Comparison of ENCODE assay signal across 27 mouse cellular contexts in genomic region chr12:109607191-109607590, GRCm38 (mm10). TPM values are rescaled to one million over a fixed set of nuclear protein-coding genes. Genes with fewer than 3 reads are reported as not detected.
DNase-seq lines count a peak whose midpoint lies in the region; ATAC-seq lines count a peak whose summit lies in the region.
"Had no signal": no experiment of that assay in that cellular context is flagged by ENCODE, and none has a peak within 500 bp of the region (broad histone marks: within the 10 kb centered on the region; RNA-seq: fewer than 3 reads in every experiment).

No protein-coding gene starts in this region.

- peak; percentile 13 to 14 for DNase-seq in gastrocnemius, postnatal 4 days (ENCODE audit: low spot score in 2 of 2)
- no peak for DNase-seq in gastrocnemius, postnatal 14 days
- no peak for DNase-seq in liver, embryonic 13.5 days
- DNase-seq in liver = no peak
- peak; percentile 59 for DNase-seq in embryo, embryonic 10.5 days (ENCODE audit: low spot score)
- peak; percentile 31 for DNase-seq in limb, embryonic 10.5 days (ENCODE audit: low spot score)
- DNase-seq in left cerebral cortex, postnatal 14 days (ENCODE audit: low spot score in 2 of 2) = no peak
- DNase-seq in ovary, adult 18-20 months (ENCODE audit: low spot score) = no peak
- DNase-seq: adrenal gland, postnatal 25 days; cerebellum, adult 11-12 months; cerebellum, postnatal 14 days; gastrocnemius, adult 2 months; heart, adult 18-20 months; kidney, postnatal 36 days; layer of hippocampus, adult 9-11 months; lung, adult 2 months; thymus, postnatal 36 days had no signal

- peaks cover 27% of the 10 kb centered on the region for H3K36me3 ChIP-seq in liver, embryonic 13.5 days
- H3K36me3 ChIP-seq in limb, embryonic 10.5 days = peaks cover 96% of the 10 kb centered on the region

- H3K4me2 ChIP-seq in liver, embryonic 13.5 days = no peak overlapping the region
- H3K4me2 ChIP-seq: embryonic facial prominence, embryonic 12.5 days; heart, embryonic 15.5 days; limb, embryonic 13.5 days; neural tube, embryonic 12.5 days had no signal

- 0 out of 2 replicates have a peak overlapping the region, but pooled peaks have one; percentile 34 for H3K27ac ChIP-seq in liver, embryonic 13.5 days
- 0 out of 2 replicates have a peak overlapping the region, but pooled peaks have one; percentile 14 for H3K27ac ChIP-seq in limb, embryonic 10.5 days
- H3K27ac ChIP-seq: gastrocnemius, adult 2 months; heart, embryonic 15.5 days; limb, embryonic 13.5 days; neural tube, embryonic 12.5 days had no signal

- 70% methylated on average over 9 of the region's 9 CpGs for WGBS in liver, embryonic 13.5 days (ENCODE audit: insufficient replicate concordance)
- 58% methylated on average over 9 of the region's 9 CpGs for WGBS in limb, embryonic 10.5 days

- H3K27me3 ChIP-seq in liver, embryonic 13.5 days = peaks cover 8% of the 10 kb centered on the region; the same call in 1 of the 2 replicates
- 0 out of 2 replicates have a peak, but pooled peaks cover 5% of the 10 kb centered on the region for H3K27me3 ChIP-seq in limb, embryonic 10.5 days (ENCODE audit: low read depth, poor library complexity, severe bottlenecking)
- H3K27me3 ChIP-seq: CH12.LX; neural tube, embryonic 12.5 days had no signal

- intact Hi-C loops in gastrocnemius, postnatal 14 days (cut with DNase I; ENCODE audit: low total_unique reads) = no loop called here
- intact Hi-C loops in left cerebral cortex, postnatal 14 days (cut with DNase I) = no loop called here

- no peak overlapping the region for H3K4me3 ChIP-seq in liver, embryonic 13.5 days (replicated peaks)
- H3K4me3 ChIP-seq in limb, embryonic 10.5 days = no peak overlapping the region
- H3K4me3 ChIP-seq: embryonic facial prominence, embryonic 12.5 days; erythroblast, embryonic 14.5 days; gastrocnemius, adult 2 months; heart, embryonic 15.5 days; limb, embryonic 13.5 days; megakaryocyte, embryonic 14.5 days; neural tube, embryonic 12.5 days had no signal

- no peak overlapping the region for H3K9ac ChIP-seq in liver, embryonic 13.5 days
- H3K9ac ChIP-seq: embryonic facial prominence, embryonic 12.5 days; heart, embryonic 15.5 days; limb, embryonic 13.5 days; neural tube, embryonic 12.5 days had no signal

- ATAC-seq in liver, embryonic 13.5 days (ENCODE audit: low read depth) = no peak
- ATAC-seq: intestine, embryonic 16.5 days had no signal

- no peaks in the 10 kb centered on the region; the same call in none of the 2 replicates for H3K4me1 ChIP-seq in liver, embryonic 13.5 days (replicated peaks)
- peaks cover 51% of the 10 kb centered on the region for H3K4me1 ChIP-seq in limb, embryonic 10.5 days
- H3K4me1 ChIP-seq: heart, embryonic 15.5 days; megakaryocyte, embryonic 14.5 days had no signal

- H3K9me3 ChIP-seq in liver, embryonic 13.5 days (replicated peaks) = no peaks in the 10 kb centered on the region
- H3K9me3 ChIP-seq in limb, embryonic 10.5 days (replicated peaks) = peaks cover 14% of the 10 kb centered on the region
- H3K9me3 ChIP-seq: heart, embryonic 15.5 days; megakaryocyte, embryonic 14.5 days had no signal

RNA-seq across cellular contexts. Expression of gene Rtl1, which starts 7.1 kb away (rescaled TPM):
- total RNA-seq in gastrocnemius, postnatal 4 days (2021) = 10 to 100 TPM; 79.6 to 83.7 TPM
- under 1 TPM; 0.18 to 0.31 TPM for total RNA-seq in gastrocnemius, postnatal 14 days (2021)
- polyA plus RNA-seq in liver, embryonic 13.5 days (2015; fragmentation: Nextera tagmentation; extraction: Ambion mirVana) = 0.58 and 0.74 TPM in 2 replicates
- 0.69 and 0.74 TPM in 2 replicates for polyA plus RNA-seq in limb, embryonic 10.5 days (2016; fragmentation: Nextera tagmentation; extraction: Ambion mirVana)
- total RNA-seq in left cerebral cortex, postnatal 14 days (2021) = under 1 TPM; 0.09 to 0.15 TPM
- total RNA-seq: CH12.LX; gastrocnemius, adult 2 months; hematopoietic stem cell, adult 5-6 weeks; monocyte, adult 5-6 weeks had no signal
- polyA plus RNA-seq: lung, adult 2 months had no signal

Comparison
In these comparisons a context has a peak if more than half of its experiments do, and no peak if none do; other contexts are left out.
1. DNase-seq: peak in gastrocnemius, postnatal 4 days (2 of 2), embryo, embryonic 10.5 days (single experiment) and limb, embryonic 10.5 days (single experiment); none in gastrocnemius, postnatal 14 days (single experiment), liver, embryonic 13.5 days (single experiment), liver (single experiment), left cerebral cortex, postnatal 14 days (0 of 2) and ovary, adult 18-20 months (single experiment).
2. RNA of gene Rtl1, which starts 7.1 kb away (total RNA-seq): 79.6 to 83.7 TPM in gastrocnemius, postnatal 4 days; 0.18 to 0.31 TPM in gastrocnemius, postnatal 14 days and 0.09 to 0.15 TPM in left cerebral cortex, postnatal 14 days; every median in the first group is over 10 times any median in the second.